Mouse (Mus musculus) liver, embryonic 15.5 days (tissue): ENCODE results near the gene Slit3. TPM values are rescaled to one million over a fixed set of nuclear protein-coding genes. Genes with fewer than 3 reads are reported as not detected.

ENCODE experiments used
- ATAC-seq: fragments of 200-750 bp; cut with Nextera tagmentation; 2 replicates; pipeline ENCODE4 v1.8.0; 2017; ENCODE audit warnings: moderate number of reproducible peaks, mild to moderate bottlenecking, moderate library complexity; ENCODE audit not compliant: insufficient read depth
- H3K27ac ChIP-seq: fragments of 300-500 bp; sonication (generic); replicated peaks from 2 replicates; pipeline ENCODE4 v1.5.1; 2015; ENCODE audit warnings: mild to moderate bottlenecking, inconsistent platforms
- H3K27me3 ChIP-seq: fragments of 300-500 bp; sonication (generic); 2 replicates; pipeline ENCODE4 v1.6.1; 2015; ENCODE audit warnings: mild to moderate bottlenecking, inconsistent platforms
- H3K36me3 ChIP-seq: fragments of 300-500 bp; sonication (generic); replicated peaks from 2 replicates; pipeline ENCODE4 v1.6.1; 2015; ENCODE audit warnings: moderate library complexity, mild to moderate bottlenecking, inconsistent platforms
- H3K4me1 ChIP-seq: fragments of 300-500 bp; sonication (generic); replicated peaks from 2 replicates; pipeline ENCODE4 v1.6.1; 2015; ENCODE audit warnings: inconsistent platforms
- H3K4me2 ChIP-seq: fragments of 300-500 bp; sonication (generic); 2 replicates; pipeline ENCODE4 v1.6.1; 2015; ENCODE audit warnings: moderate library complexity, mild to moderate bottlenecking, inconsistent platforms
- H3K4me3 ChIP-seq: fragments of 300-500 bp; sonication (generic); replicated peaks from 2 replicates; pipeline ENCODE4 v1.5.1; 2015; ENCODE audit warnings: mild to moderate bottlenecking, inconsistent platforms
- H3K9ac ChIP-seq: fragments of 300-500 bp; sonication (generic); 2 replicates; pipeline ENCODE4 v1.6.1; 2015; ENCODE audit warnings: moderate library complexity, mild to moderate bottlenecking, inconsistent platforms
- H3K9me3 ChIP-seq: fragments of 300-500 bp; sonication (generic); replicated peaks from 2 replicates; pipeline ENCODE4 v1.6.1; 2016; ENCODE audit warnings: inconsistent platforms
- WGBS: fragments of 180-500 bp; shearing (Covaris S2); methylation state at CpG from one replicate; pipeline ENCODE4 v1.1.7; 2015; ENCODE audit warnings: mixed read lengths; ENCODE audit not compliant: insufficient replicate concordance; 5-methylcytosine and 5-hydroxymethylcytosine counted together
- polyA plus RNA-seq: library from polyadenylated mRNA; unstranded; fragments of >200 nt; fragmentation: Nextera tagmentation; extraction: Ambion mirVana; gene quantifications from 2 replicates; pipeline ENCODE4 v1.2.1, GENCODE M21; 2015

The Slit3 gene
- polyA plus RNA-seq, 1 experiment from 2014 or later, result 0.20 TPM

DNA sequence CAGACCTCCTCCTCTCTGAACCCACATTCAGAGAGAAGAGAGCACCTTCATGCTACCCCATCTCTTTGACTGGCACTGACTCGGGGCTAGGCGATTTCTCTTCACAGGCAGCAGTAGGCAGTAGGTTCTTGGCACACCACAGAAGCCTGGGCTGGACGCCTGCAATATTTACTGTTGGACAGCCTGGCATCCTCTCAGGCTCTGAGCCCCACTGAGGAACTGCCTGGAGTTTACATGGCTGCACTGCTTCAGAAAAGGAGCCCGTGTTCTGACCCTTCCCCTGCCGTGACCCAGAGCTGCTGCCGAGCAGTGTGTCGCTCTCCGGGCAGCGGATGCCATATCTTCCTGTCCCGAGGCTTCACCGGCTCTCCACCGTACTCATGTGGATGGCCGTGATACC lies 583.4 kb downstream of the Slit3 start:
- Histone ChIP-seq H3K4me1 (no peaks in the 10 kb centered on the region), H3K4me2 (no peak overlapping the region), H3K27me3 (no peaks in the 10 kb centered on the region), H3K27ac (no peak overlapping the region), H3K9ac (no peak overlapping the region), H3K36me3 (no peaks in the 10 kb centered on the region), H3K4me3 (no peak overlapping the region), H3K9me3 (0 out of 2 replicates have a peak, but pooled peaks cover 7% of the 10 kb centered on the region)
- 82% methylated on average over 13 of the region's 13 CpGs for WGBS
- no peak for ATAC-seq

- 0 out of 2 replicates have a peak, but pooled peaks cover 7% of the 10 kb centered on the region for H3K9me3 ChIP-seq
- no peaks in the 10 kb centered on the region for H3K4me1 ChIP-seq
- H3K4me2 ChIP-seq, result no peak overlapping the region
- H3K9ac ChIP-seq, result no peak overlapping the region
- no peak overlapping the region for H3K27ac ChIP-seq
- no peaks in the 10 kb centered on the region for H3K27me3 ChIP-seq
- ATAC-seq, result no peak
- no peaks in the 10 kb centered on the region for H3K36me3 ChIP-seq
- H3K4me3 ChIP-seq, result no peak overlapping the region
- 72% methylated on average over 5 of the region's 5 CpGs for WGBS
These were observed 583.9 kb downstream of the Slit3 start for GRCm38 (mm10) chr11:35704927-35705326.

DNA sequence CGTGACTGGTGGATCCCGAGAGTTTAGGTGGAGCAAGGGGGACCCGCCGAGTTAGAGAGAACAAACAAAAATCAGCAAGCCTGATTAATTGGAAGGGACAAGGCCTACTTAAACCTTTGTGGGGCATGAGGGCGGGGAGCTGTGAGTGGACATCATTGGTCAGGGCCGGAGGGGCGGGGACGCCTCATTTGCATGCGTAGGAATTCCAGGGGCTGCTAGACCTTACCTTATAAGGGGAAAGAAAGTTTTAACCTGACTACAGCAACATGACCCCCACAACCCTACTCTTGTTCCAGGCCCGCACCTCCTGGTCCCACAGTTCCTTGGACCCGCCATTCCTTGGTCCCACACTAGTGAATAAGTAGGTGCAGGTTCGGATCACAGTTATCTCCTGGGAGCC lies 586.4 kb downstream of the Slit3 start:
- H3K4me2 ChIP-seq, result no peak overlapping the region
- no peak overlapping the region for H3K9ac ChIP-seq
- H3K36me3 ChIP-seq, result no peaks in the 10 kb centered on the region
- no peak for ATAC-seq
- no peaks in the 10 kb centered on the region for H3K4me1 ChIP-seq
- H3K9me3 ChIP-seq, result 0 out of 2 replicates have a peak, but pooled peaks cover 7% of the 10 kb centered on the region
- no peak overlapping the region for H3K27ac ChIP-seq
- 75% methylated on average over 12 of the region's 12 CpGs for WGBS
- no peak overlapping the region for H3K4me3 ChIP-seq
- H3K27me3 ChIP-seq, result no peaks in the 10 kb centered on the region

- 52% methylated on average over 6 of the region's 6 CpGs for WGBS
- H3K9me3 ChIP-seq, result no peaks in the 10 kb centered on the region
- H3K27me3 ChIP-seq, result no peaks in the 10 kb centered on the region
- H3K9ac ChIP-seq, result no peak overlapping the region
- ATAC-seq, result no peak
- H3K4me3 ChIP-seq, result no peak overlapping the region
- H3K4me2 ChIP-seq, result no peak overlapping the region
- no peaks in the 10 kb centered on the region for H3K4me1 ChIP-seq
- H3K27ac ChIP-seq, result no peak overlapping the region
- H3K36me3 ChIP-seq, result no peaks in the 10 kb centered on the region
These were observed 590.3 kb downstream of the Slit3 start for GRCm38 (mm10) chr11:35711314-35711713.

- WGBS, result 43% methylated on average over 1 of the region's 1 CpGs
- no peak overlapping the region for H3K27ac ChIP-seq
- no peak for ATAC-seq
- no peak overlapping the region for H3K9ac ChIP-seq
- no peak overlapping the region for H3K4me2 ChIP-seq
- H3K4me1 ChIP-seq, result no peaks in the 10 kb centered on the region
- no peaks in the 10 kb centered on the region for H3K9me3 ChIP-seq
- no peaks in the 10 kb centered on the region for H3K36me3 ChIP-seq
- no peaks in the 10 kb centered on the region for H3K27me3 ChIP-seq
- no peak overlapping the region for H3K4me3 ChIP-seq
These were observed 597.9 kb downstream of the Slit3 start for GRCm38 (mm10) chr11:35718881-35719280.

DNA sequence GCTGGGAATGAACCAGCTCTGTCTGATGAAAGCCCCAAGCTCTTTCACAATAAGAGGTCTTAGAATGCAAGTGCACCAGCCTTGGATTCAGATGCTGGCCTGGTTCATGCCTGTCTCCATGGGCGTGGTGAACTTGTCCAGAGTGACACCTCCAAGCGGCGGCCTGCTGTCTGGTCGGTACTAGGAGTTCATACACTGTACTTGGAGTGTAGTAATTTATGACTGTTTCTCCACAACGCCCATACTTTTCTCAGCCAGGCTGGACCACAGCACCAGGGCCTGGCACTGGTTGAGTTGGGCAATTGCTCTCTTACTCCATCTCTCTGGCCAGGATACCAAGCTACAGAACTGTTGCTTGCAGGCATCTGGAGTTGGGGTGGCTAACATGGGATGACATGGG lies 602.9 kb downstream of the Slit3 start:
- Histone ChIP-seq H3K4me2 (no peak overlapping the region), H3K27me3 (no peaks in the 10 kb centered on the region), H3K9ac (no peak overlapping the region), H3K4me3 (no peak overlapping the region), H3K9me3 (no peaks in the 10 kb centered on the region), H3K4me1 (no peaks in the 10 kb centered on the region), H3K36me3 (no peaks in the 10 kb centered on the region), H3K27ac (no peak overlapping the region)
- no peak for ATAC-seq
- WGBS, result 59% methylated on average over 5 of the region's 5 CpGs

GRCm38 (mm10) chr11:35726341-35726846 lies 605.4 kb downstream of the Slit3 start:
- no peak overlapping the region for H3K4me2 ChIP-seq
- no peak for ATAC-seq
- no peaks in the 10 kb centered on the region for H3K27me3 ChIP-seq
- no peaks in the 10 kb centered on the region for H3K4me1 ChIP-seq
- no peak overlapping the region for H3K4me3 ChIP-seq
- no peak overlapping the region for H3K9ac ChIP-seq
- 62% methylated on average over 8 of the region's 8 CpGs for WGBS
- no peak overlapping the region for H3K27ac ChIP-seq
- H3K9me3 ChIP-seq, result no peaks in the 10 kb centered on the region
- no peaks in the 10 kb centered on the region for H3K36me3 ChIP-seq

GRCm38 (mm10) chr11:35728200-35728599 lies 607.2 kb downstream of the Slit3 start:
- WGBS, result 56% methylated on average over 1 of the region's 1 CpGs
- Histone ChIP-seq H3K27me3 (no peaks in the 10 kb centered on the region), H3K4me3 (no peak overlapping the region), H3K36me3 (no peaks in the 10 kb centered on the region), H3K4me1 (no peaks in the 10 kb centered on the region), H3K27ac (no peak overlapping the region), H3K4me2 (no peak overlapping the region), H3K9me3 (no peaks in the 10 kb centered on the region), H3K9ac (no peak overlapping the region)
- ATAC-seq, result no peak

GRCm38 (mm10) chr11:35729186-35729585 lies 608.2 kb downstream of the Slit3 start:
- Histone ChIP-seq H3K4me3 (no peak overlapping the region), H3K36me3 (no peaks in the 10 kb centered on the region), H3K9ac (no peak overlapping the region), H3K4me1 (no peaks in the 10 kb centered on the region), H3K27me3 (no peaks in the 10 kb centered on the region), H3K4me2 (no peak overlapping the region), H3K9me3 (no peaks in the 10 kb centered on the region), H3K27ac (no peak overlapping the region)
- ATAC-seq, result no peak
- WGBS, result 39% methylated on average over 5 of the region's 5 CpGs

GRCm38 (mm10) chr11:35732366-35732765 lies 611.3 kb downstream of the Slit3 start:
- WGBS, result 19% methylated on average over 1 of the region's 1 CpGs
- Histone ChIP-seq H3K4me3 (no peak overlapping the region), H3K27me3 (no peaks in the 10 kb centered on the region), H3K9me3 (no peaks in the 10 kb centered on the region), H3K4me1 (no peaks in the 10 kb centered on the region), H3K4me2 (no peak overlapping the region), H3K36me3 (no peaks in the 10 kb centered on the region), H3K9ac (no peak overlapping the region), H3K27ac (no peak overlapping the region)
- ATAC-seq, result 0 out of 2 replicates have a peak, but pooled peaks have one; percentile 31

GRCm38 (mm10) chr11:35736817-35737216 lies 615.8 kb downstream of the Slit3 start:
- H3K4me2 ChIP-seq, result no peak overlapping the region
- no peaks in the 10 kb centered on the region for H3K9me3 ChIP-seq
- no peak overlapping the region for H3K9ac ChIP-seq
- H3K27ac ChIP-seq, result no peak overlapping the region
- no peaks in the 10 kb centered on the region for H3K27me3 ChIP-seq
- no peak for ATAC-seq
- H3K36me3 ChIP-seq, result no peaks in the 10 kb centered on the region
- 43% methylated on average over 2 of the region's 2 CpGs for WGBS
- no peak overlapping the region for H3K4me3 ChIP-seq
- no peaks in the 10 kb centered on the region for H3K4me1 ChIP-seq

DNA sequence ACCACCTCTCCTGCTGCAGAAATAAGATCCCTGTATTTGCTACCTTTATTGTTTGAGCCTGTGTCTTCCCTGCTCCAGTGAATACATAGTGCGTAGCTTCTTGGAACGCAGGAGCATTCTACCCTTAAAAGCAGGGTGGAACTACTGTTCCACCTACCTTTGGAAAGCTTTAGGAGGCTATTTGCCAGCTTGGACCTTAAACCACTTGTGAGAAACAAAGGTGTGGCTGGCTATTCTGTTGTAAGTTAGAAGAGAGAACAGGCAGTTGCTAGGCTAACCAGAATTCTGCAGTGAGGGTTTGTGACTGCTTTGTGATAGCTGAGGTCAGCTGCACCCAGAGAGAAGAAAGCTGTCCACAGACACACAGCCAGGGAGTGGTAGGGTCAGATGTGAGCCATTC lies 616.2 kb downstream of the Slit3 start:
- 78% methylated on average over 2 of the region's 2 CpGs for WGBS
- ATAC-seq, result no peak

More for the DNA sequence above, 616.2 kb downstream of the Slit3 start:
- Histone ChIP-seq H3K4me3 (no peak overlapping the region), H3K4me1 (no peaks in the 10 kb centered on the region), H3K27me3 (no peaks in the 10 kb centered on the region), H3K36me3 (no peaks in the 10 kb centered on the region), H3K9ac (no peak overlapping the region), H3K27ac (no peak overlapping the region), H3K4me2 (no peak overlapping the region), H3K9me3 (no peaks in the 10 kb centered on the region)
